Mouse (Mus musculus): ENCODE measurements around the gene Dpm3.
A peak's percentile ranks its signal among the peaks of the same experiment; 100 is the strongest.

Gene Dpm3

GRCm38 (mm10) chr3:89266439-89266893, 7.3 kb downstream of the Dpm3 start:
- peak; percentile 74 for DNase-seq (ENCODE audit: extremely low spot score, low spot score)

- DNase-seq (ENCODE audit: extremely low spot score, low spot score) = no peak
Observed at GRCm38 (mm10) chr3:89268916-89269315, 9.8 kb downstream of the Dpm3 start.

- DNase-seq (ENCODE audit: extremely low spot score, low spot score) = peak; percentile 78
Observed at GRCm38 (mm10) chr3:89270051-89270755, 11.0 kb downstream of the Dpm3 start, which contains the start of gene Slc50a1. Gene Slc50a1 (minus strand): TSS chr3:89270570.

DNA sequence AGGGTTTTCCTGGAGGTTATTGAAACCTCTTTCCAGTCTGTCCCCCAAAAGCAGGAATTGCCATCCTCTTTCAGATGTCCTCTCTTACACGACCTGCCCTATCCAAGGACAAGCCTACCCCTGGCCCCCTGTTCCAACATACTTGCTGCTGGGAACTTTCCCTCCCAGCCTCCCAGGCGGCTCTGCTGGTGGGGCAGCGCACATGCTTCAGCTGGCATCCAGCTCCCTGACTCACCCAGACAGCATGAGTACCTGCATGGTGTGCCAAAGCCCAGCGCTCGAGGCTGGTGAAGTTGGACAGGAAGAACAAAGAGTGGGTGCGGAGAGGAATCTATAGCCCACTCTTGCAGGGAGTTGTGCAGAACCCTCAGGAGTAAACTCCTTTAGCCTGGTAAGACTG, 11.7 kb downstream of the Dpm3 start:
- DNase-seq (ENCODE audit: extremely low spot score, low spot score) = no peak

GRCm38 (mm10) chr3:89271760-89272159, 12.6 kb downstream of the Dpm3 start:
- DNase-seq (ENCODE audit: extremely low spot score, low spot score) = no peak

DNA sequence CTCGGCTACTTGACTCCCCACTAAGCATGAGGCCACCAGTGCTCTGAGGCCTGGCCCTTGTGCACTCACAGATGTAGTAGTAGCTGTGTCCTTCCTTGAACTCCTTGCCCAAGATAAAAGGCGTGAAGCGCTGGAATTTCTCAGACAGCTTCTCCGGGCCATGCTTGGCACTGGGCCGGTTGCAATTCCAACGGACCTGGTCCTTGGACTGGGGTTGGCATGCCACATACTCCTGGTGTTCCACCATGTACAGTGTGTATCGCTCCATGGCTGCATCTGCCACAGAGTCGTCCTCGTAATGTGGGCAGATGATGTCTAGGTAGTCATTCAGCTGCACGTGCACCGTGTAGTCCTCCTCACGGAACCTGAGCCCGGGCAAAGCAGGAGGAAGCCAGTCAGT, 16.9 kb downstream of the Dpm3 start:
- DNase-seq (ENCODE audit: extremely low spot score, low spot score) = no peak

- no peak for DNase-seq (ENCODE audit: extremely low spot score, low spot score)
Observed at GRCm38 (mm10) chr3:89277281-89278021, 18.3 kb downstream of the Dpm3 start.

DNA sequence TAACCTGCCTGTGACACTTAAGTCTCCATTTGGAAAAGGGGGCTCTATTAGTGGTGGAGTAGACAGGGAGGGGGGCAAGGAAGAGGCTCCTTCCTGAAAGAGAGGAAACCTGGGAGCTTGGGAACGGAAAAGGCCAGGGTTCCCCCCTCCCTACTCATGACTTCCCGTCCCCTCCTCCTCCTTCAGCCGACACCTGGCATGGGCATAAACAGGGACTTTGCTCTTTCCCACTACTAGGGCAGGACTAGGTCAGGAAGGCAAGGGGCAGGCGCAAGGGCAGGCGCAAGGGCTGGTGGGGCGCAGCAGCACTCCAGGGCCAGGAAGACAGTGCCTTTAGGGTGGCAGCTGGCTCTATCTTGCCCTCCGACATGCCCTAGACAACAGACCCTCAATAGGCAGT, 18.9 kb downstream of the Dpm3 start:
- DNase-seq (ENCODE audit: extremely low spot score, low spot score) = no peak

DNA sequence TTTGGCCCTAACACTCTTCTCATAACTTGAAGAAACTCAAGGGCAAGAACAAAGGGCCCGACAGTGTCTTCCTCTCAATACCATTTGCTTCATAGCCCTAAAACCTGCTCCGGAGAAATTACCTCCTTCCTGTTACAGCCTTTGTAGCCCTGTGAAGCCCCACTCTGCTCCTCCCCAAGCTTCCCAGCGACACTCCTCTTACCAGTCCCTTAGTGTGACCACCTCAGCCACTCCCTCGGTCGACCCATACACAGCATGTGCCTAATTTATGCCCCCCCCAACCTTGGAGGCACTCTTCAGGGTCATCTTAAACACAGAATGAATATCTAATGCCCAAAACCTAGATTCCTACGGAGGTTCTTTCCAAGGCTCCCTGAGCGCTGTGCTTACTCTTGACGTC, 19.5 kb downstream of the Dpm3 start:
- no peak for DNase-seq (ENCODE audit: extremely low spot score, low spot score)

- DNase-seq (ENCODE audit: extremely low spot score, low spot score) = peak; percentile 80
Observed at GRCm38 (mm10) chr3:89279153-89279890, 20.2 kb downstream of the Dpm3 start.

DNA sequence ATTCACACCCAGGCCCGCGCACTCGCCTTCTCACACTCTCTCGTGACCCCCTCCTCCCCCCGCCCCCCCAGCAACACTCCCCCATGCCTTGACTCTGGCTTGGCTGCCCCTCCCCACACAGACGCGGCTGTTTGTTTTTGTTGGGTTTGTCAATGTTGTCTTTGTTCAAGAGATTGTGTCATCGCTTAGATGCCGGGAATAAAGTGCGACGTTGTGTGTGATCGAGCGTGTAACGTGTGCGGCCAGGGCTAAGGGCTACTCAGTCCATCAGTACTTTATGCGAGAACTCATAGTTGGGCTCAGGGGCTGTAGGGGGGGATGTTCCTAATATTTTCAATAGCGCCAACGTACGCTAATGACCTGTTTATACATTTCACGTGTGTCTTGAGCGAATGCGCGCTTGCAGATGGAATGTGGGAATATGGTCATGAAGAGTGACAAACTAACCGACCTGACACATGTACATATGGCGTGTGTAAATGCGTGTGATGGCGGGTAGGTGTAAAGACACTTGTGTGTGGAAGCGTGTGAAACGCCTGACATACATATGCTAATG, 21.0 kb downstream of the Dpm3 start:
- DNase-seq (ENCODE audit: extremely low spot score, low spot score) = no peak

GRCm38 (mm10) chr3:89280606-89281511, 21.7 kb downstream of the Dpm3 start, which contains the start of gene Efna1:
Gene Efna1 (minus strand): TSS chr3:89281142.
- DNase-seq (ENCODE audit: extremely low spot score, low spot score) = peak; percentile 61

GRCm38 (mm10) chr3:89281579-89282290, 22.6 kb downstream of the Dpm3 start:
- peak; percentile 84 for DNase-seq (ENCODE audit: extremely low spot score, low spot score)

- DNase-seq (ENCODE audit: extremely low spot score, low spot score) = no peak
Observed at GRCm38 (mm10) chr3:89282291-89282643, 23.1 kb downstream of the Dpm3 start.

DNA sequence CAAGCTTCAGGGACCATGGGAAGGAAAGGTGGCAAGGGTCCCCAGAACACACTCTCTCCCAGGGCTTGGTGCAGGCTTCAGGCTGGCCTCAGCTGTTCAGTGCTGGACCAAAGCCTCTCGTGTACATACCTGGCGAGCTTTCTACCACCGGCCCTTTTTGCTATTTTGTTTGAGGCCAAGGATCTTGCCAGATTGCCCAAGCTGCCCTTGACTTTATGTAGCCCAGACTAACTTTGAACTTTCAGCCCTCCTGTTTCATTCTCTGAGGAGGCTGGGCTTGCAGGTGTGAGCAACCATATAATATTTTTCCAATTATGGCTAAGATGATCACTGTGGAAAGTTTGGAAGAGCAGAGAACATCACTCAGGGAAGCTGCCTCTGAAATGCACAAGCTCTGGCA, 25.1 kb downstream of the Dpm3 start:
- DNase-seq (ENCODE audit: extremely low spot score, low spot score) = no peak

- no peak for DNase-seq (ENCODE audit: extremely low spot score, low spot score)
Observed at GRCm38 (mm10) chr3:89285526-89285925, 26.4 kb downstream of the Dpm3 start.

GRCm38 (mm10) chr3:89287286-89287685, 28.1 kb downstream of the Dpm3 start:
- DNase-seq (ENCODE audit: extremely low spot score, low spot score) = no peak

- DNase-seq (ENCODE audit: extremely low spot score, low spot score) = no peak
Observed at GRCm38 (mm10) chr3:89288503-89288928, 29.4 kb downstream of the Dpm3 start.

DNA sequence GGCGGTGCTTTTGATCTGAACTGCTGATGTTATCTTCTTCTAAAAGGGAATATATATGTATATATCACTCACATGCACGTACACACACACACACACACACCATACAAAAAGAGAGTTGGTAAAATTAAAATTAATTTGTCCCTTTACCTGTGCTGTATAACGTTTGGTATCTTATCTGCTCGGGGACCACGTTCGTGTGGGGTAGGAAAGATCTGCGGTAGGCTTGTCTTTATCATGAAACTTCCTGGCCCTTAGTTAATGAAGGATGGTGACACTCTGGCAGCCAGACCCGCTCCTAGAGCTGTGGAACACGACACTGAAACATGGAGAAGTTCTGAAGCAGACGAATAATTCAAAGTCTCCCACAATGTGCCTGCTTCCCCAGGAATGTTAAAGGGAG, 32.7 kb downstream of the Dpm3 start:
- DNase-seq (ENCODE audit: extremely low spot score, low spot score) = no peak

DNA sequence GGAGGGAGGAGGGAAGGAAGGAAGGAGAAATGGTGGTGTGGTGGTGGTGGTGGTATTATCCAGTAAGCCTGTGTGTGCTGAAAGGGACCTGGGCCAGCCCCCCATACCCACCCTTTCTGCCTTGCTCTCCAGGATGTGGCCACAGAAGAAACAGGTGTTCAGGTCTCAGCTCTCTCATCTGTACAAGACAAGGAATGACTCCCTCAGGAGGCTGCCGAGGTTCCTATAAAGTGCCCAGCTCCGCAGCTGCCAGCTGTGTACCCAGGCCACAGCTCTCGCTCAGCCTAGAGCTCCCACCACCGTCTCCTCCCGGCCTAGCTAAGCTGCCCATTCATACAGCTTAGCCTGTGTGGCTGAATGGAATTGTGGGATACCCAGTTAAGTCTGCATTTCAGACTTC, 33.1 kb downstream of the Dpm3 start:
- DNase-seq (ENCODE audit: extremely low spot score, low spot score) = no peak
